Mouse (Mus musculus) layer of hippocampus, adult 8-10 months (tissue): Measurements from ENCODE around the gene 3425401B19Rik. TPM values are rescaled to one million over a fixed set of nuclear protein-coding genes. Genes with fewer than 3 reads are reported as not detected.

Source experiments
- DNase-seq, 2 experiments: peaks; one replicate each; pipeline ENCODE4 v3.0.0; 2022; ENCODE audit warnings: low spot score in 2 of 2
- total RNA-seq, 4 experiments: library from RNA; stranded (reverse); gene quantifications; 2 replicates each; pipeline ENCODE4 v1.2.4; 2022

Gene 3425401B19Rik
- total RNA-seq, 4 experiments from 2014 or later: 0.14 to 0.70 (median 0.17) TPM

GRCm38 (mm10) chr14:32663099-32663498 lies 22.0 kb downstream of the 3425401B19Rik start:
- no peak for DNase-seq

GRCm38 (mm10) chr14:32659781-32660180 lies 25.3 kb downstream of the 3425401B19Rik start:
- no peak for DNase-seq

GRCm38 (mm10) chr14:32638485-32638884 lies 46.6 kb downstream of the 3425401B19Rik start:
- DNase-seq: no peak

- no peak for DNase-seq
These were observed 50.9 kb downstream of the 3425401B19Rik start for GRCm38 (mm10) chr14:32634015-32634682.

GRCm38 (mm10) chr14:32632908-32633600 lies 52.0 kb downstream of the 3425401B19Rik start:
- no peak for DNase-seq

GRCm38 (mm10) chr14:32628584-32628983 lies 56.5 kb downstream of the 3425401B19Rik start:
- no peak for DNase-seq

- no peak for DNase-seq
These were observed 57.8 kb downstream of the 3425401B19Rik start for GRCm38 (mm10) chr14:32627271-32627670.

GRCm38 (mm10) chr14:32624811-32625210 lies 60.3 kb downstream of the 3425401B19Rik start:
- DNase-seq: no peak

GRCm38 (mm10) chr14:32624245-32624644 lies 60.8 kb downstream of the 3425401B19Rik start:
- no peak for DNase-seq

GRCm38 (mm10) chr14:32617253-32617652 lies 67.8 kb downstream of the 3425401B19Rik start:
- DNase-seq: no peak

GRCm38 (mm10) chr14:32609392-32609791 lies 75.7 kb downstream of the 3425401B19Rik start:
- DNase-seq: peak in 1 of 2 experiments; percentile 45

Other genes with a start within 250 kb of the 3425401B19Rik start
- not detected for gene Slc18a3, start 220.4 kb downstream of the 3425401B19Rik start, total RNA-seq
- gene Chat, start 219.3 kb downstream of the 3425401B19Rik start, total RNA-seq: not detected
- gene Ercc6, start 171.8 kb downstream of the 3425401B19Rik start, total RNA-seq: 10 to 100 TPM; 23.4 to 28.6 (median 24.3) TPM
- gene Prrxl1, start 85.9 kb downstream of the 3425401B19Rik start, total RNA-seq: under 1 TPM in 3 of 4 experiments, not detected in 1; 0.21 to 0.54 (median 0.25) TPM
- 1 to 10 TPM in 2 of 4 experiments, under 1 TPM in 1, not detected in 1; 0.72 to 2.2 (median 1.6) TPM for gene Tmem273, start 100.7 kb upstream of the 3425401B19Rik start, total RNA-seq
- gene Fam170b, start 148.7 kb upstream of the 3425401B19Rik start, total RNA-seq: not detected
- 1 to 10 TPM; 3.1 to 4.6 (median 3.5) TPM for gene Vstm4, start 171.5 kb upstream of the 3425401B19Rik start, total RNA-seq